Mouse (Mus musculus) G1E (cell line): ENCODE measurements around the gene Prpsap1.

Experiments
- CTCF ChIP-seq: IDR thresholded peaks from 2 replicates; pipeline ENCODE4 v1.5.1; 2012; ENCODE audit warnings: low read depth, low read length, inconsistent platforms, mixed read lengths
- GATA1 ChIP-seq: IDR thresholded peaks from 2 replicates; pipeline ENCODE4 v1.6.1; 2012; ENCODE audit warnings: borderline replicate concordance, low read length, inconsistent platforms, mixed read lengths
- GATA2 ChIP-seq: IDR thresholded peaks from 2 replicates; pipeline ENCODE4 v1.6.1; 2012; ENCODE audit warnings: low read depth, low read length, inconsistent platforms, borderline replicate concordance
- POLR2AphosphoS5 ChIP-seq: IDR thresholded peaks from 2 replicates; pipeline ENCODE4 v1.6.1; 2012; ENCODE audit warnings: low read depth, low read length, inconsistent platforms; ENCODE audit not compliant: insufficient replicate concordance
- TAL1 ChIP-seq: conservative IDR thresholded peaks from 2 replicates; pipeline ENCODE4 v1.6.1; 2012; ENCODE audit warnings: low read depth, low read length, inconsistent platforms, mixed read lengths

- TF ChIP-seq CTCF, result no peak
- no peak for TF ChIP-seq GATA1
- TF ChIP-seq TAL1, result no peak
- TF ChIP-seq GATA2, result no peak
- TF ChIP-seq POLR2AphosphoS5, result no peak
These were observed 9.7 kb downstream of the Prpsap1 start for GRCm38 (mm10) chr11:116484261-116484660.
